Comparison of ENCODE assay signal across 8 mouse cellular contexts in genomic region chr7:68102456-68103177, GRCm38 (mm10).
A peak's percentile ranks its signal among the peaks of the same experiment; 100 is the strongest.
DNase-seq lines count a peak whose midpoint lies in the region; ATAC-seq lines count a peak whose summit lies in the region.
"Had no signal": no experiment of that assay in that cellular context is flagged by ENCODE, and none has a peak within 500 bp of the region (broad histone marks: within the 10 kb centered on the region; RNA-seq: fewer than 3 reads in every experiment).

No protein-coding gene starts in this region.

- no peak overlapping the region for H3K4me3 ChIP-seq in limb, embryonic 11.5 days (ENCODE audit: low read depth, low read length)
- no peak overlapping the region for H3K4me3 ChIP-seq in limb, embryonic 10.5 days

- no peak overlapping the region for H3K4me2 ChIP-seq in limb, embryonic 11.5 days (ENCODE audit: low read depth, severe bottlenecking)

- no peak for ATAC-seq in limb, embryonic 11.5 days (ENCODE audit: insufficient number of reproducible peaks, low FRiP score, low TSS enrichment, low read depth)

- no peaks in the 10 kb centered on the region for H3K9me3 ChIP-seq in limb, embryonic 11.5 days (ENCODE audit: control insufficient read depth, low read length)
- no peaks in the 10 kb centered on the region for H3K9me3 ChIP-seq in limb, embryonic 10.5 days (replicated peaks)

- no peaks in the 10 kb centered on the region for H3K27me3 ChIP-seq in limb, embryonic 11.5 days (ENCODE audit: control insufficient read depth, insufficient read depth, low read length)
- H3K27me3 ChIP-seq in limb, embryonic 10.5 days (ENCODE audit: low read depth, poor library complexity, severe bottlenecking), result no peaks in the 10 kb centered on the region

- no peak overlapping the region for H3K9ac ChIP-seq in limb, embryonic 11.5 days (ENCODE audit: low read length)

- 56% methylated on average over 15 of the region's 15 CpGs for WGBS in limb, embryonic 11.5 days
- WGBS in limb, embryonic 10.5 days, result 75% methylated on average over 15 of the region's 15 CpGs

- H3K4me1 ChIP-seq in limb, embryonic 11.5 days (ENCODE audit: control insufficient read depth, insufficient read depth, low read length), result peaks cover 15% of the 10 kb centered on the region
- H3K4me1 ChIP-seq in limb, embryonic 10.5 days, result peaks cover 35% of the 10 kb centered on the region

- no peak for DNase-seq in limb, embryonic 11.5 days (ENCODE audit: low spot score)
- DNase-seq in limb, embryonic 10.5 days (ENCODE audit: low spot score), result no peak
- DNase-seq in T-cell, adult 2 months (ENCODE audit: low spot score), result peak; percentile 63
- peak; percentile 51 for DNase-seq in brain, embryonic 18.5 days (ENCODE audit: low read depth, low spot score)
- peak; percentile 38 for DNase-seq in induced T-regulatory cell, adult 2 months (ENCODE audit: low read depth)
- DNase-seq in lung, postnatal 14 days, result peak; percentile 58
- DNase-seq in embryo, embryonic 11 days, result no peak

- peak overlapping the region; percentile 33; the same call in 1 of the 2 replicates for H3K27ac ChIP-seq in limb, embryonic 11.5 days (replicated peaks; ENCODE audit: low read depth, low read length)
- H3K27ac ChIP-seq in limb, embryonic 10.5 days, result no peak overlapping the region; the same call in 1 of the 2 replicates
- H3K27ac ChIP-seq: kidney, postnatal 0 days had no signal

- no peaks in the 10 kb centered on the region; the same call in 1 of the 2 replicates for H3K36me3 ChIP-seq in limb, embryonic 11.5 days (ENCODE audit: control insufficient read depth, insufficient read depth, low read length)
- 0 out of 2 replicates have a peak, but pooled peaks cover 15% of the 10 kb centered on the region for H3K36me3 ChIP-seq in limb, embryonic 10.5 days

Comparison
In these comparisons a context has a peak if more than half of its experiments do, and no peak if none do; other contexts are left out.
1. DNase-seq: peak in T-cell, adult 2 months (single experiment), brain, embryonic 18.5 days (single experiment), induced T-regulatory cell, adult 2 months (single experiment) and lung, postnatal 14 days (single experiment); none in limb, embryonic 11.5 days (single experiment), limb, embryonic 10.5 days (single experiment) and embryo, embryonic 11 days (single experiment).